Mouse (Mus musculus): ENCODE results near the gene Supv3l1. TPM values are rescaled to one million over a fixed set of nuclear protein-coding genes. Genes with fewer than 3 reads are reported as not detected.

Gene Supv3l1
- polyA plus RNA-seq, 1 experiment from 2014 or later = 20.5 TPM

DNA sequence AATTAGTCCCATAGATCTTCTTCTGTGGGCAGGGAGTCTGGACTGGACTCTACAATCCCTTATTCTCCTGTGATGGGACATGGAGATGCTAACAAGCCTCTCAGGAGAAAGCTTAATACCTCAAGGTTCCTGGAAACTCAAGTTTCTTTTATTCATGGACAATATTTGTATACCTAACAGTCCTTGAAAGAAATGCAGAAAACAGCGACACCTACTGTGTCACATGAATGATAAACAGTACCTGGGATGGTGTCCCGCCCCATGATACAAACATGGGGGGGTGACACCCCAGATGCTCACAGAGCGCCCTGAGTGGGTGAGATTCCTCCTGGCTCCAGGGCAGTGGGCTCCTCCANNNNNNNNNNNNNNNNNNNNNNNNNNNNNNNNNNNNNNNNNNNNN lies 66.5 kb downstream of the Supv3l1 start:
- Histone ChIP-seq H3K4me3 (replicated peaks; ENCODE audit: low read length) (no peak overlapping the region), H3K4me1 (replicated peaks; ENCODE audit: control insufficient read depth, insufficient read depth, low read length) (no peaks in the 10 kb centered on the region), H3K9ac (no peak overlapping the region), H3K9me3 (ENCODE audit: control insufficient read depth, low read length) (no peaks in the 10 kb centered on the region), H3K4me2 (replicated peaks) (no peak overlapping the region), H3K27ac (no peak overlapping the region), H3K36me3 (replicated peaks; ENCODE audit: control insufficient read depth, insufficient read depth) (no peaks in the 10 kb centered on the region), H3K27me3 (ENCODE audit: control insufficient read depth, insufficient read depth, low read length) (no peaks in the 10 kb centered on the region)
- ATAC-seq (ENCODE audit: low FRiP score) (no peak), DNase-seq (ENCODE audit: low spot score) (no peak)
- 83% methylated on average over 3 of the region's 3 CpGs for WGBS

DNA sequence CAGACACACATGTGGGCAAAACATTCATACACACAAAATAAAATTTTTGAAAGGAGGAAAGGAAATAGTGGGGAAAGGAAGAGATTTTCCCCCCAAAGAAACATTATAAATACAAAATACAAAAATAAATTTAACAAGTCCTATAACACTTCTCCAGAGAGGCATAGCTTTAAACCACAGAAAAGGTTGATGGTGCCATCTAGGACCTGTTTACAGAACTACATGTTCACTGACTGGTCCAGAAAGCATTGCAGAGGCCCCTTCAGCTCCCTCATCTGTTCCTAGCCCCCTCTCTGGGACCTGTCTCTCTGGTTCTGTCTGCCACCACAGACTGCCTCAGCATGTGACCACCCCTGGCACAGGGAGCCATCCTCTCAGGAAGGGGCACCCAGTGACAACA lies 68.6 kb downstream of the Supv3l1 start:
- Histone ChIP-seq H3K4me3 (replicated peaks; ENCODE audit: low read length) (no peak overlapping the region), H3K9ac (no peak overlapping the region), H3K27ac (no peak overlapping the region), H3K4me1 (replicated peaks; ENCODE audit: control insufficient read depth, insufficient read depth, low read length) (no peaks in the 10 kb centered on the region), H3K36me3 (replicated peaks; ENCODE audit: control insufficient read depth, insufficient read depth) (no peaks in the 10 kb centered on the region), H3K9me3 (ENCODE audit: control insufficient read depth, low read length) (no peaks in the 10 kb centered on the region), H3K4me2 (replicated peaks) (no peak overlapping the region), H3K27me3 (ENCODE audit: control insufficient read depth, insufficient read depth, low read length) (no peaks in the 10 kb centered on the region)
- DNase-seq (ENCODE audit: low spot score) (no peak), ATAC-seq (ENCODE audit: low FRiP score) (no peak)

DNA sequence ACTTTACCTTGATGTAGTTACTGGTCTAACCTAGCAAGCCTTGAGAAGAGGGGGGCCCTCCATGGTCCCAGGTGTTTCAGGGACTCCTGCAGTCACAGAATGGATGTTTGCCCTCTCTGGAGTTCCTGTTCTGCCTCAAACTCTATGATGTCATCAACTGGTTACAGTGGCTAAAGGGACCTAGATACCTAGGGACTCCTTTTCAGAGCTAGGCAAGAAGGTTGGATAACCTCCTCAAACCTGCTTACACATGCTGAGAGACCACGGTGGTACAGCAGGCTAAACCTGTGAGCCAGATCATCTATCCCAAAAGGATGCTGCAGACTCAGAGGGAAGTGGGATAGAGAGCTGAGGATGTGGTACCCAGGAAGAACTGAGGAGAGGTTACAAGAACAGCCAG lies 69.7 kb downstream of the Supv3l1 start, which contains the start of gene Hk1:
TSS of gene Hk1 (minus strand) at position 101 of the 400 bp plus-strand sequence.
- H3K27me3 ChIP-seq (ENCODE audit: control insufficient read depth, insufficient read depth, low read length) = no peaks in the 10 kb centered on the region
- no peak within 1 kb of the TSS for H3K4me2 ChIP-seq (replicated peaks)
- DNase-seq (ENCODE audit: low spot score) (no peak), ATAC-seq (ENCODE audit: low FRiP score) (no peak)
- no peaks in the 10 kb centered on the region for H3K9me3 ChIP-seq (ENCODE audit: control insufficient read depth, low read length)
- 85% methylated on average over 1 of the region's 1 CpGs for WGBS
- no peaks in the 10 kb centered on the region for H3K4me1 ChIP-seq (replicated peaks; ENCODE audit: control insufficient read depth, insufficient read depth, low read length)
- no peak within 1 kb of the TSS for H3K9ac ChIP-seq
- H3K27ac ChIP-seq = no peak within 1 kb of the TSS
- H3K4me3 ChIP-seq (replicated peaks; ENCODE audit: low read length) = no peak within 1 kb of the TSS
- no peaks in the 10 kb centered on the region for H3K36me3 ChIP-seq (replicated peaks; ENCODE audit: control insufficient read depth, insufficient read depth)

Other genes starting within 250 kb of the Supv3l1 start
- 14.5 and 14.6 TPM in 2 replicates for gene Tspan15, start 218.5 kb downstream of the Supv3l1 start, polyA plus RNA-seq (2014; fragmentation: Nextera tagmentation; extraction: Ambion mirVana)
- 0.12 and 0.19 TPM in 2 replicates for gene Tacr2, start 197.3 kb downstream of the Supv3l1 start, polyA plus RNA-seq (2014; fragmentation: Nextera tagmentation; extraction: Ambion mirVana)
- gene Hk1, start 69.8 kb downstream of the Supv3l1 start, polyA plus RNA-seq (2014; fragmentation: Nextera tagmentation; extraction: Ambion mirVana) = 89.9 and 105 TPM in 2 replicates
- 0.34 and 0.59 TPM in 2 replicates for gene Hkdc1, start 27.2 kb downstream of the Supv3l1 start, polyA plus RNA-seq (2014; fragmentation: Nextera tagmentation; extraction: Ambion mirVana)
- gene 4930507D05Rik, start 249 bp downstream of the Supv3l1 start, polyA plus RNA-seq (2014; fragmentation: Nextera tagmentation; extraction: Ambion mirVana) = 1.3 and 1.8 TPM in 2 replicates
- 60.3 and 65.7 TPM in 2 replicates for gene Vps26a, start 37.1 kb upstream of the Supv3l1 start, polyA plus RNA-seq (2014; fragmentation: Nextera tagmentation; extraction: Ambion mirVana)
- gene Srgn, start 77.7 kb upstream of the Supv3l1 start, polyA plus RNA-seq (2014; fragmentation: Nextera tagmentation; extraction: Ambion mirVana) = 11.5 and 13.8 TPM in 2 replicates
- gene Kif1bp, start 128.7 kb upstream of the Supv3l1 start, polyA plus RNA-seq (2014; fragmentation: Nextera tagmentation; extraction: Ambion mirVana) = 90.4 and 96.8 TPM in 2 replicates
- 15.9 and 17.8 TPM in 2 replicates for gene Ddx21, start 152.5 kb upstream of the Supv3l1 start, polyA plus RNA-seq (2014; fragmentation: Nextera tagmentation; extraction: Ambion mirVana)
- 87.5 and 90.1 TPM in 2 replicates for gene Ddx50, start 201.5 kb upstream of the Supv3l1 start, polyA plus RNA-seq (2014; fragmentation: Nextera tagmentation; extraction: Ambion mirVana)